Mouse (Mus musculus) heart, embryonic 11.5 days (tissue): ENCODE measurements around the gene Tbx4. TPM values are rescaled to one million over a fixed set of nuclear protein-coding genes. Genes with fewer than 3 reads are reported as not detected.

Experiments used
- ATAC-seq: fragments of 200-750 bp; cut with Nextera tagmentation; replicated peaks from 2 replicates; pipeline ENCODE4 v1.8.0; 2017; ENCODE audit warnings: moderate library complexity; ENCODE audit not compliant: insufficient number of reproducible peaks, low FRiP score, low TSS enrichment
- H3K27ac ChIP-seq: fragments of 300-500 bp; sonication (generic); 2 replicates; pipeline ENCODE4 v1.5.1; 2014; ENCODE audit warnings: mild to moderate bottlenecking, low read depth, low read length
- H3K27me3 ChIP-seq: fragments of 300-500 bp; sonication (generic); 2 replicates; pipeline ENCODE4 v1.6.1; 2014; ENCODE audit warnings: mild to moderate bottlenecking, low read length, mixed read lengths; ENCODE audit not compliant: control insufficient read depth, insufficient read depth
- H3K36me3 ChIP-seq: fragments of 300-500 bp; sonication (generic); 2 replicates; pipeline ENCODE4 v1.6.1; 2014; ENCODE audit warnings: mild to moderate bottlenecking, low read length, moderate library complexity, mixed read lengths; ENCODE audit not compliant: control insufficient read depth, insufficient read depth
- H3K4me1 ChIP-seq: fragments of 300-500 bp; sonication (generic); 2 replicates; pipeline ENCODE4 v1.6.1; 2014; ENCODE audit warnings: low read length; ENCODE audit not compliant: control insufficient read depth, insufficient read depth
- H3K4me2 ChIP-seq: fragments of 300-500 bp; sonication (generic); 2 replicates; pipeline ENCODE4 v1.6.1; 2014; ENCODE audit warnings: mild to moderate bottlenecking, moderate library complexity
- H3K4me3 ChIP-seq: fragments of 300-500 bp; sonication (generic); 2 replicates; pipeline ENCODE4 v1.5.1; 2014; ENCODE audit warnings: low read depth, low read length
- H3K9ac ChIP-seq: fragments of 300-500 bp; sonication (generic); 2 replicates; pipeline ENCODE4 v1.6.1; 2014; ENCODE audit warnings: mild to moderate bottlenecking, low read depth, low read length, moderate library complexity
- H3K9me3 ChIP-seq: fragments of 300-500 bp; sonication (generic); replicated peaks from 2 replicates; pipeline ENCODE4 v1.6.1; 2016; ENCODE audit warnings: low read length; ENCODE audit not compliant: control insufficient read depth
- WGBS: fragments of 180-500 bp; shearing (Covaris S2); extraction: QIAGEN DNeasy Blood & Tissue Kit; methylation state at CpG from one replicate; pipeline ENCODE4 v1.1.7; 2014; ENCODE audit not compliant: insufficient replicate concordance; 5-methylcytosine and 5-hydroxymethylcytosine counted together
- polyA plus RNA-seq: library from polyadenylated mRNA; unstranded; fragments of >200 nt; fragmentation: Nextera tagmentation; extraction: Ambion mirVana; gene quantifications from 2 replicates; pipeline ENCODE4 v1.2.1, GENCODE M21; 2014

Gene Tbx4
- polyA plus RNA-seq, 1 experiment from 2014 or later: 0.82 TPM

- no peak for ATAC-seq
- Histone ChIP-seq H3K9me3 (no peaks in the 10 kb centered on the region), H3K4me3 (no peak overlapping the region), H3K4me2 (no peak overlapping the region), H3K27ac (no peak overlapping the region), H3K36me3 (no peaks in the 10 kb centered on the region), H3K4me1 (no peaks in the 10 kb centered on the region), H3K27me3 (no peaks in the 10 kb centered on the region), H3K9ac (no peak overlapping the region)
- 70% methylated on average over 5 of the region's 5 CpGs for WGBS
Observed at GRCm38 (mm10) chr11:85959837-85960236, 73.6 kb downstream of the Tbx4 start.

GRCm38 (mm10) chr11:85960273-85960672, 74.1 kb downstream of the Tbx4 start:
- no peak overlapping the region for H3K4me3 ChIP-seq
- H3K4me1 ChIP-seq: no peaks in the 10 kb centered on the region
- H3K27ac ChIP-seq: no peak overlapping the region
- ATAC-seq: no peak
- H3K36me3 ChIP-seq: no peaks in the 10 kb centered on the region
- no peak overlapping the region for H3K9ac ChIP-seq
- no peaks in the 10 kb centered on the region for H3K9me3 ChIP-seq
- WGBS: 70% methylated on average over 6 of the region's 6 CpGs
- no peaks in the 10 kb centered on the region for H3K27me3 ChIP-seq
- H3K4me2 ChIP-seq: no peak overlapping the region

- WGBS: 63% methylated on average over 9 of the region's 9 CpGs
- no peak overlapping the region for H3K27ac ChIP-seq
- H3K27me3 ChIP-seq: no peaks in the 10 kb centered on the region
- no peak overlapping the region for H3K4me3 ChIP-seq
- H3K9me3 ChIP-seq: no peaks in the 10 kb centered on the region
- no peak overlapping the region for H3K4me2 ChIP-seq
- ATAC-seq: no peak
- H3K9ac ChIP-seq: no peak overlapping the region
- H3K4me1 ChIP-seq: no peaks in the 10 kb centered on the region
- no peaks in the 10 kb centered on the region for H3K36me3 ChIP-seq
Observed at GRCm38 (mm10) chr11:85961498-85961897, 75.3 kb downstream of the Tbx4 start.

Other genes with a start within 250 kb of the Tbx4 start
- gene Tbx2, start 53.9 kb upstream of the Tbx4 start, polyA plus RNA-seq: 3.6 and 4.4 TPM in 2 replicates
- gene Gm11444, start 36.1 kb upstream of the Tbx4 start, polyA plus RNA-seq: not detected in 2 replicates